Mouse (Mus musculus) small intestine, adult 2 months (tissue): ENCODE measurements around the gene Inmt. TPM values are rescaled to one million over a fixed set of nuclear protein-coding genes. Genes with fewer than 3 reads are reported as not detected.

ENCODE experiments used
- H3K27ac ChIP-seq: fragments of 200-500 bp; 2 replicates; pipeline ENCODE4 v1.5.1; 2012; ENCODE audit warnings: low read depth, low read length, control low read depth, inconsistent platforms; ENCODE audit not compliant: insufficient read depth
- H3K27me3 ChIP-seq: fragments of 200-500 bp; 2 replicates; pipeline ENCODE4 v1.6.1; 2012; ENCODE audit warnings: mild to moderate bottlenecking, moderate library complexity, low read length, inconsistent platforms; ENCODE audit not compliant: control insufficient read depth, insufficient read depth
- H3K36me3 ChIP-seq: fragments of 200-500 bp; 2 replicates; pipeline ENCODE4 v1.6.1; 2012; ENCODE audit warnings: mild to moderate bottlenecking, low read length, control low read depth, inconsistent platforms; ENCODE audit not compliant: control insufficient read depth, insufficient read depth
- H3K4me1 ChIP-seq: fragments of 200-500 bp; 2 replicates; pipeline ENCODE4 v1.6.1; 2012; ENCODE audit warnings: low read length, inconsistent platforms, mixed read lengths; ENCODE audit not compliant: control insufficient read depth, insufficient read depth, insufficient read length
- H3K4me3 ChIP-seq: fragments of 200-500 bp; 2 replicates; pipeline ENCODE4 v1.5.1; 2012; ENCODE audit warnings: low read depth, mild to moderate bottlenecking, control low read depth, inconsistent platforms, low read length, moderate library complexity
- CTCF ChIP-seq: fragments of 200-500 bp; IDR thresholded peaks from 2 replicates; pipeline ENCODE4 v1.5.1; 2012; ENCODE audit warnings: low read depth, mild to moderate bottlenecking, control low read depth, inconsistent platforms, low read length, moderate library complexity, mixed read lengths; ENCODE audit not compliant: insufficient replicate concordance, insufficient read length; ENCODE audit errors: extremely low read depth
- POLR2A ChIP-seq: fragments of 200-500 bp; IDR thresholded peaks from 2 replicates; pipeline ENCODE4 v1.6.1; 2012; ENCODE audit warnings: low read depth, mild to moderate bottlenecking, control low read depth, inconsistent platforms, low read length, moderate library complexity
- WGBS: fragments of 180-500 bp; shearing (Covaris S2); methylation state at CpG from one replicate; pipeline ENCODE4 v1.1.7; 2018; 5-methylcytosine and 5-hydroxymethylcytosine counted together
- polyA plus RNA-seq: library from polyadenylated mRNA; depleted of rRNA; stranded (reverse); fragments of >200 nt; gene quantifications from 2 replicates; pipeline ENCODE4 v1.2.3, GENCODE M21; 2012

Gene Inmt
- polyA plus RNA-seq, 1 experiment: 0.27 TPM

GRCm38 (mm10) chr6:55169818-55170217 is 5.0 kb downstream of the Inmt start:
- Histone ChIP-seq H3K36me3 (no peaks in the 10 kb centered on the region), H3K4me1 (no peaks in the 10 kb centered on the region), H3K27me3 (no peaks in the 10 kb centered on the region), H3K27ac (no peak overlapping the region), H3K4me3 (no peak overlapping the region)
- TF ChIP-seq POLR2A (no peak), CTCF (no peak)
- WGBS: 89% methylated on average over 5 of the region's 5 CpGs

GRCm38 (mm10) chr6:55166777-55167463 is 7.9 kb downstream of the Inmt start:
- Histone ChIP-seq H3K36me3 (no peaks in the 10 kb centered on the region), H3K27me3 (no peaks in the 10 kb centered on the region), H3K4me3 (no peak overlapping the region), H3K4me1 (no peaks in the 10 kb centered on the region), H3K27ac (no peak overlapping the region)
- 54% methylated on average over 7 of the region's 7 CpGs for WGBS
- TF ChIP-seq POLR2A (no peak), CTCF (peak; percentile 70; the same call in 1 of the 2 replicates)

- H3K36me3 ChIP-seq: no peaks in the 10 kb centered on the region
- WGBS: 79% methylated on average over 8 of the region's 8 CpGs
- H3K4me1 ChIP-seq: no peaks in the 10 kb centered on the region
- no peak overlapping the region for H3K4me3 ChIP-seq
- TF ChIP-seq CTCF (no peak), POLR2A (no peak)
- H3K27me3 ChIP-seq: no peaks in the 10 kb centered on the region
- no peak overlapping the region for H3K27ac ChIP-seq
These were observed 11.7 kb downstream of the Inmt start for GRCm38 (mm10) chr6:55163046-55163584.

- H3K4me1 ChIP-seq: no peaks in the 10 kb centered on the region
- TF ChIP-seq POLR2A (no peak), CTCF (no peak)
- H3K4me3 ChIP-seq: no peak overlapping the region
- H3K36me3 ChIP-seq: no peaks in the 10 kb centered on the region
- no peaks in the 10 kb centered on the region for H3K27me3 ChIP-seq
- WGBS: 56% methylated on average over 5 of the region's 5 CpGs
- H3K27ac ChIP-seq: no peak overlapping the region
These were observed 13.5 kb downstream of the Inmt start for GRCm38 (mm10) chr6:55161311-55161761.

GRCm38 (mm10) chr6:55159256-55159655 is 15.6 kb downstream of the Inmt start:
- H3K4me1 ChIP-seq: no peaks in the 10 kb centered on the region
- WGBS: 68% methylated on average over 1 of the region's 1 CpGs
- TF ChIP-seq CTCF (no peak), POLR2A (no peak)

GRCm38 (mm10) chr6:55152226-55152625 is 22.6 kb downstream of the Inmt start:
- H3K4me1 ChIP-seq: no peaks in the 10 kb centered on the region
- H3K27me3 ChIP-seq: no peaks in the 10 kb centered on the region
- WGBS: 93% methylated on average over 3 of the region's 3 CpGs
- TF ChIP-seq CTCF: no peak
- no peak for TF ChIP-seq POLR2A
- no peak overlapping the region for H3K4me3 ChIP-seq
- no peaks in the 10 kb centered on the region for H3K36me3 ChIP-seq
- no peak overlapping the region for H3K27ac ChIP-seq

More at GRCm38 (mm10) chr6:55159256-55159655, 15.6 kb downstream of the Inmt start:
- Histone ChIP-seq H3K4me3 (no peak overlapping the region), H3K27me3 (no peaks in the 10 kb centered on the region), H3K36me3 (no peaks in the 10 kb centered on the region), H3K27ac (no peak overlapping the region)

GRCm38 (mm10) chr6:55146138-55146537 is 28.7 kb downstream of the Inmt start:
- no peak overlapping the region for H3K27ac ChIP-seq
- H3K4me1 ChIP-seq: no peaks in the 10 kb centered on the region
- no peaks in the 10 kb centered on the region for H3K27me3 ChIP-seq
- TF ChIP-seq POLR2A: no peak
- TF ChIP-seq CTCF: no peak
- no peak overlapping the region for H3K4me3 ChIP-seq
- no peaks in the 10 kb centered on the region for H3K36me3 ChIP-seq
- 56% methylated on average over 4 of the region's 4 CpGs for WGBS
